Mouse (Mus musculus) 3134 (cell line): ENCODE results near the gene Pip4k2c.
"Not testable (repeated sequence)": the region's sequence is repeated elsewhere in the genome, so short reads cannot be mapped to it uniquely, and the experiment has no call there.

ENCODE experiments used
- DNase-seq: peaks from one replicate; pipeline ENCODE4 v3.0.0-alpha.2; 2011; ENCODE audit warnings: low spot score; ENCODE audit not compliant: insufficient read length; ENCODE audit errors: extremely low read depth

The Pip4k2c gene

DNA sequence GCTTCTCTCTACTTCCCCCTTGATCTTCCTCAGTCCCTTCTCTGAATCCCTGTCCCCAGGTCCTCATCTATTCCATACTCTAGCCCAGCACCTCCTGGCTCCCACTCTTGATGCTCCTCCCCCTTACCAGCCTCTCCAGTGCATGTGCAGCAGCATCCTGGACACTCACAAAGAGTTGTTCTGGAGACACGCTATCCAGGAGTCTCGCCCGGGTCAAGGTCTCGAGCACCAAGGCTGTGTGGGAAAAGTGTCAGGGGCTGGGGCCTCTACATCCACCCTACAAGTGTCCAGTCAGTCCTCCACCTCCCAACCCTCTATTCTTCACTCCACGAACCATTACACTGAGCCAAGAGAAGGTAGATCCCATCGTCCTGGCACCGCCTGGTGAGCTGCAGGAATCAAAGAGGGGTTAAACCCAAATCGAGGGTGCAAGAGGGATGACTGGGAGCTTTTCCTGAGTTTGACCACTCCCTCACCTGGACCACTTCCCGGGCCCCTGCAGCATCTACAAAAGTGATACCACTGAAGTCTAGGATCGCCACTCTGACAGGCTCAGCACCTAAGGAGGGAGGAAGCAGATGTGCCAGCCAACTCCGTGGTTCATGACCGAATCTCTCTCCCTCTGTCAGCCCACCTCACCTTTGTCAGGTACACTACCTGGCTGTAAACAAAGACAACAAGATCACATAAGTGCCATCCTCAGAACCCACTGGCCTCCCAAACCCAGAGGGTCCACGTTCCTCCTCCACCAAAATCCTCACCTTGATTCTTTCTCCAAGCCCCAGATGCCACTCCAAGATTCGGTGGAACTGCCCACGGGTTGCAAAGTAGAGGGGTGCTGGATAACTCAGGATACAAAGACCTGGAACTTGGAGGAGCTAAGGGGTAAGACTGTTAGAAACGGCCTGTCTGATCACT, 38.0 kb downstream of the Pip4k2c start:
- DNase-seq = no peak

DNA sequence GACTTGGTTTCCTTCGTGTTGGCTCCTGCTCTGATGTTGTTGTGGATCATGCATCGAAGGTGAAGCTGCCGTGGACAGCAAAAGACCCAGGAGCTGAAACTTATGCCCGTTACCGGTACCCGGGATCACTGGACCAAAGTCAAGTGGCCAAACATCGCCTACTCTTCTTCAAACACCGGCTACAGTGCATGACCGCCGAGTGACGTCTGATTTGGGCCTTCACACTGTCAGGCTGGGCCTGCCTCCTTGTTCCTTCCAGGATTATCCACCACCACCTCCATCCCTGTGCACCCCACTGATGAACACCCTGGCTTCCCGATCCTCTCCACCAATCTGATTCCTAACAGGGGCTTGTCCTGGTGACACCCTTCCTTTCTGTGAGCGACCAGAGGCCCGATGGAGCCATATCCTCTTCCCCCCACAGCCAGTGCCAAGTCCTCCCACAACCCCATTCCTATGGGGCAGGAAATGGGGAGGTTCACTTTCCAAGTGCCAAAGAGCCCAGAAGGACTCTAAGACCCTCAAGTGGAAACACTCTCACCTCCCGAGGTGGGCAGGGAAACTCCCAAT, 39.7 kb downstream of the Pip4k2c start:
- no peak for DNase-seq

DNA sequence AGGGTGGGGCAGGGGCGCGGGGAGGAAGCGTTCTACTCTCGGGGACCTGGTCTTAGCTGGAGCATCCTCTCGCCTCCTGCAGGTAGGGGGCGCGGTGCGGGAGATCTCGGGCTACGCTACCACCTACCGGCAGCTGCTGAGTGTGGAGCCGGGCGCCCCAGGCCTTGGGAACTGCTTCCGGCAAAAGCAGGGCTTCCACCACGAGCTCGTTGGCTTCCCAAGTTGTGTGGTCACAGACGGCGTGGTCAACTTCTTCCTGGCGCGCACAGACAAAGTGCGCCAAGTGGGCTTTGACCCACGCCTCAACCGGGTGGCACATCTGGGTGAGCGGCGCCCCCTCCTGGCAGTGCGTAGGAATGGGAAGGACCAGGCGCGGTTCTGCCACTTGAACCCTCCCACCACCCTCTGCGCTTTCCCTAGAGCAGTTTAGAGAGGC, 40.5 kb downstream of the Pip4k2c start:
- peak; percentile 45 for DNase-seq

- DNase-seq = no peak
These were observed 41.4 kb downstream of the Pip4k2c start for GRCm38 (mm10) chr10:127170002-127170401.

DNA sequence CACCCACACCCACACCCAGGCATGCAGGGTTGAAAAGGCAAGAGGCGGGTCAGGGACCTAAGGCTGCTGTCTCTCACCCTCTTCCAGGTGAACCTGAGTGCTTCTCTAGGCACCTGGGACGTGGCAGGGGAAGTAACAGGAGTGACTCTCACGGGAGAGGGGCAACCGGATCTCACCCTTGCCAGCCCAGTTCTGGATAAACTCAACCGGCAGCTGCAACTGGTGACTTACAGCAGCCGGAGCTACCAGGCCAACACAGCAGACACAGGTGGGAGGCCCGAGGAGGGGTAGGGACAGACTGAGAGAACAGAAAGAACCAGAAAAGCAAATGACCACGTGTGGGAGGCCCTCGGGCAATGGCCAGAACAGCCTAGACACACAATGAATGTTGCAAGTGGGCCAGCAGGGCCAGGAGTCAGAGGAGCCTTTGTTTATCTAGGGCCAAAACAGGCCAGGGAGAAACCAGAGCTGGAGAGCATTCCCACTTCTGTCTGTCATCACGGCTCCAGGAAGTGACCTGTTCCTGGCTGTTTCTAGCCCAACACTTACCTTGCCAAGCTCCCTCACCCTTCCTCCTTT, 43.7 kb downstream of the Pip4k2c start:
- no peak for DNase-seq

GRCm38 (mm10) chr10:127166771-127167613, 44.4 kb downstream of the Pip4k2c start:
- no peak for DNase-seq

GRCm38 (mm10) chr10:127166404-127166715, 45.0 kb downstream of the Pip4k2c start:
- no peak for DNase-seq

- DNase-seq = peak; percentile 77
These were observed 45.6 kb downstream of the Pip4k2c start for GRCm38 (mm10) chr10:127165654-127166403.

GRCm38 (mm10) chr10:127165354-127165653, 46.1 kb downstream of the Pip4k2c start:
- no peak for DNase-seq

- DNase-seq = peak; percentile 87
These were observed 46.6 kb downstream of the Pip4k2c start, which contains the start of gene B4galnt1 for GRCm38 (mm10) chr10:127164631-127165353. TSS of gene B4galnt1 (plus strand) at chr10:127165225.

DNA sequence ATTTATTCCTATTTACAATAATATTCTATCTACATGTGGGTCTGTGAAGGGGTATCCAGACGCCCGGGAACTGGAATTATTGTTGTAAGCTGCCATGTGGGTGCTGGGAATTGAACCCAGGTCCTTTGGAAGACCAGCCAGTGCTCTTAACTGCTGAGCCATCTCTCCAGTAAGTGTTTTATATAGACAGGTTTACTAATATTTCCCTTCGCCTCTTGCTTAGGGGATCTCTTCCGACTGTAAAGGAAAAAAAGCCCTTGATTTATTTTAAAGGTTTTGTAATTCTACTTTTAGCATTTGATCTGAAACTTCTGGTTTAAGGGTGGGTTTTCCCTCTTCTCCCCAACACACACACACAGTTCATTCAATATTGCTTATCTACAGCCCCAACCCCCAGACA, 47.2 kb downstream of the Pip4k2c start:
- DNase-seq = no peak

DNA sequence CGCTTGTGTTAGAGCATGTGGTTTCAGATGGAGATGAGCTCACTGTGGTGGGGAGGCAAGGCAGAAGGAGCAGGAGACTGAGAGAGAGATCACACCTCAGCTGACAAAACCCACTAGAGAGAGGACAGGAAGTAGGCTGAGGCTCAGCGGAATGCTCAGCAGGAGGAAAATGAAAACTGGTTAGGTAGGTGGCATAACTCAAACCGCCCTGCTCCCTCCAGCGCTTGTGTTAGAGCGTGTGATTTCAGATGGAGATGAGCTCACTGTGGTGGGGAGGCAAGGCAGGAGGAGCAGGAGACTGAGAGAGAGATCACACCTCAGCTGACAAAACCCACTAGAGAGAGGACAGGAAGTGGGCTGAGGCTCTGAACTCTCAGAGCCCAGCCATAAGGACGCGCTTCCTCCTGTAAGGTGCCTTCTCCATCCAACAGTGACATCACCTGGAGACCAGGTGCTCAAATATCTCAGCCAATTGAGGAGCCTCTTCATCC, 48.6 kb downstream of the Pip4k2c start:
- DNase-seq = not testable (repeated sequence)

DNA sequence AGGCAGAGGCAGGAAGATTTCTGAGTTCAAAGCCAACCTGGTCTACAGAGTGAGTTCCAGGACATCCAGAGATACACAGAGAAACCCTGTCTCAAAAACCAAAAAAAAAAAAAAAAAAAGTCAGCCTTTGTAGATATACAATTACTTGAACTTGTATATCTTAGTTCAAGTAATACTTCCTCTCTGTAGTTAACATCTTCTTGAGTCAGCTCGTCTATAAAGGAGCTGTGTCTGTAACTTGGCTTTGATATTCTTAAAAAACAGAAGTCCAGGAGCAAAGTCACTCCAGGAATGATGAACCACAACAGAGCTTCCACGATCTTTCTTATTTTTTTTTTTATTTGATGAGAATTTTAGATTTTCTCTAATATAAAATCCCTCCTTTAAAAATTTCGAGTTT, 50.7 kb downstream of the Pip4k2c start:
- DNase-seq = no peak

- DNase-seq = no peak
These were observed 51.3 kb downstream of the Pip4k2c start for GRCm38 (mm10) chr10:127160081-127160480.

- no peak for DNase-seq
These were observed 52.9 kb downstream of the Pip4k2c start for GRCm38 (mm10) chr10:127158471-127158870.

DNA sequence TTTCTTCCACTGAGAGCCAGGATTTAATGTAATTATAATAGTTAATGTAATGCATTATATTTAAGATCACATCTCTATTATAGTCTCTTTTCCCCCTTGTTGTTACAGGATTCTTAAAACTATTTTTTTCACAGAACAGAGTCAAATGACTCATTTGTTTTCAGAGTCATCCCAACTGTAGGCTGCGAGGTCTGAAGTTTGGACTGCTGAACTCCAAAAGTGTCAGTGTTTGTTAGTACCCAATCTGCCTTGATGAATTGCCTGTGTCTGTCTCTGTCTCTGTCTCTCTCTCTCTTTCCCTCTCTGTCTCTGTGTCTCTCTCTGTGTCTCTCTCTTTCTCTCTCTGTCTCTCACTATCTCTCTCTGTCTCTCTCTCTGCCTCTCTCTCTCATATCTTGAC, 54.9 kb downstream of the Pip4k2c start:
- DNase-seq = no peak

DNA sequence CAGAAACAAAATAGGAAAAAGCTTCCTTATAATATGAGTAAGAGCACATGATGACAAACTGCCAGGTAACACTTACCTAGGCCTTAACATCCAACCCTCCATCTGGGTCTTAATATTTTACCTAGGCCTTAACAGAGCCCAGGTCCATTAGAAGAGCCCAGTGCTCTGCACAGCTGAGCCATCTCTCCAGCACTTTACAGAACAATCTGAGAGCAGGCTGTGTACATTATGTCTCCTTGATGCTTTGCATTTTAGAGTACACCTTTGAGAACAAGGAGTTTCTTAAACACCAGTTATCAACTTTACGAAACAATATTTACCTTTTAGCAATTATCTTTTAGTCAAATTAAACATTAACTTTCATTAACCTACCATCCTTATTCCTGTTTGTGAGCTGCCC, 55.3 kb downstream of the Pip4k2c start:
- DNase-seq = no peak

GRCm38 (mm10) chr10:127154652-127155051, 56.7 kb downstream of the Pip4k2c start:
- no peak for DNase-seq

DNA sequence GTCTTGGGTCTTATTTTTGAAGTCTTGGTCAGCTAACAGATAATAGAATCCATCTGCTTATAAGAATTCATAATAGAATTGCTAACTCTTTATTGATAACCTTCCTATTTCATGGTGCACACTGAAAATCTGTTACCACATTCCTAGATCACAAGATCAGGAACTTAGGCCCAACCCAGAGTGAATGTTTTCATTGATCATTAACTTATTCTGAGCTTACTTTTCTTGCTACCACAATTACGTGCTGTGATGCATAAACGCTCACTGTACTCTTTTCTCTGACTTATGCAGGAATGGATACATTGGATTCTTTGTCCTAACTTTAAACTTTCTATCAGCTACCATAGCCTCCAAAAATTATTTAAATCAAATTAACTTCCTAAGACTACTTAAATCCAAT, 57.1 kb downstream of the Pip4k2c start:
- no peak for DNase-seq

DNA sequence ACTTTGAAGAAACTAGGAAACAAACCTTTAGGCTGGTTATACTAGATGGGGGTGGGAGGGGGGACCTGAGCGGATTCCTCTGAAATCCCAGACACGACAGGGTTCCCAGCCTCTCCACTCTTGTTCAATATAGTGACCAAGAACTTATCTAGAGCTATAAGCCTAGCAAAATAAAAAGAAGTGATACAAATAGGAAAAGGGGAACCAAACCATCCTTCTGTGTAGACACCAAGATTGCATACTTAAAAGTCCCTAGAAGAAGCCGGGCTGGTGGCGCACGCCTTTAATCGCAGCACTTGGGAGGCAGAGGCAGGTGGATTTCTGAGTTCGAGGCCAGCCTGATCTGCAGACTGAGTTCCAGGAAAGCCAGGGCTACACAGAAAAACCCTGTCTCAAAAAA, 58.1 kb downstream of the Pip4k2c start:
- DNase-seq = no peak
